Mouse (Mus musculus) retina, postnatal 7 days (tissue): Measurements from ENCODE around the gene Spsb4.
"Not testable (repeated sequence)": the region's sequence is repeated elsewhere in the genome, so short reads cannot be mapped to it uniquely, and the experiment has no call there.

Experiments
- DNase-seq: peaks from one replicate; pipeline ENCODE4 v3.0.0-alpha.2; 2012; ENCODE audit warnings: low read depth, low spot score

Spsb4 gene

GRCm38 (mm10) chr9:96954063-96954809 is 64.4 kb downstream of the Spsb4 start:
- DNase-seq = no peak

DNA sequence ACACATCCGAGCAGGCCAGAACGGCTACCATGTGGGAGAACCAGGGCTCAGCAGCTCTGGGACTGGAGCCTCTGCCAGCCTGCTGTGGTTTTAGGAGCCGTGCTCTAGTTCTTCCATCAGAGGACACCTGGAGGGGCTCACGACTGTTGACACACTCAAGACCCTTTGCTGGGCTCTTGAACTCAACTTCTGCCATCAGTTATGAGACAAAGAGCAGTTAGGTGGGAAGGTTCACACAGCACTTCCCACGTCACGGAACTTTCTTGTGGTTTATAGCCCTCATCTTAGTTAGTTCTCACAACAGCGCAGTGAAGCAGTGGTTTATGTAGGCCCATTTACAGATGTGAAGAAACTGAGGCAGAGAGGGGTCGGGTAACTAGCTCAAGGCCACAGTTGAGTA is 65.2 kb downstream of the Spsb4 start:
- no peak for DNase-seq

GRCm38 (mm10) chr9:96952310-96952975 is 66.2 kb downstream of the Spsb4 start:
- no peak for DNase-seq

GRCm38 (mm10) chr9:96949551-96949950 is 69.1 kb downstream of the Spsb4 start:
- DNase-seq = no peak

- no peak for DNase-seq
These were observed 70.1 kb downstream of the Spsb4 start for GRCm38 (mm10) chr9:96948546-96948945.

DNA sequence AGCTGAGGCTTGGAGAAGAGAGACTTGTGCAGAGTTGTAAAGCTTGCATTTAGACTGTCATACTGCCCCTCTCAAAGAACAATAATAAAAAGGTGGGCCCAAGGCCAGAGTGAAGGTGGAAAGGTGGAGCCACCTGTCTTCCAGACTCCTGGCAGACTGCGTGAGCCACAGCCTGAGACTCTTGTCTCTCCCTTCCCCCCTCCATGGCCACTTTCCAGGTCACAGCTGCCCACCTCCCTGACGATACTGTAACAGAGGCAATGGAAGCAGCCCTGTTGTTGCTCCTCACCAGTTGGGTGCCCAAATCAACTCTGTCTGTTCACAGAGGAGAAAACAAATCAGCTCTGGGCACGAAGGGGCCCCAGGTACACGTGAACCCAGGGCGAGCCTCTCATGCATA is 71.5 kb downstream of the Spsb4 start:
- DNase-seq = no peak

DNA sequence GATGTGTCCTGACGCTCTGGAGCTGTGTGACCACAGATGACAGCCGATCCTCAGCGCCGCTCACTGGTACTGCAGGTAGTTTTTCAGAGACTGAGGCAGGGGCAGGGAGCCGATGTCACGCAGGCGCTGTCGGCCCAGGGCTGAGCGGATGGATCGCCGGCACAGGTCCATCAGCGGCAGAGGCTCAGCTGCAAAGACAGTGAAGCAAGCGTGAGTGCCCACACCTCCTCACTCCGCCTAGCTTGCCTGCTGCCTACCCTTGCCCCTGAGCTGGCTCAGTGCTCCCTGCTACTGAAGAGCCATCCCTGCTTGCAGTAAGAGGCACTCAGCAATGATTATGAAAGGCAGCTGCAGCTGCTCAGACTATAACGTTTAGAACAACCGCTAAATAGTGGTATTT is 74.1 kb downstream of the Spsb4 start:
- no peak for DNase-seq

DNA sequence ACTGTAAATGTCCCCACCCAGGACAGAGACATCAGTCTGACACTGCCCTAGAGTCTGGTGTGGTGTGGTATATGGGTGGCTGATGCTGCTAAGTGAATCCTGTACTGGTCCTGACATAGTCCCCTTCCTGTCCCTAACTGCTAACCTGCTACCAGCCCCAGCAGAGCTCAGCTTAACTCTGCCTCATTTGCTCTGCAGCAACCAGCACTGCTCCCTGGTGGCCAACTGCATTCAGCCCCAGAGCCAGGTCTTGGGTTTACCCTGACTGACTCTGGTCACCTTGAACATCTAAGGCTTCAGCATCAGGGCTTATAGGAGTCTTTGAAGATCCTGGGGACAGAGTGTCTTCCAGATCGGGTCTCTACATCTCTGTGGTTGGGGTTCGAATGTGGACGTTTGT is 75.7 kb downstream of the Spsb4 start:
- DNase-seq = no peak

- DNase-seq = no peak
These were observed 79.8 kb downstream of the Spsb4 start for GRCm38 (mm10) chr9:96938887-96939286.

DNA sequence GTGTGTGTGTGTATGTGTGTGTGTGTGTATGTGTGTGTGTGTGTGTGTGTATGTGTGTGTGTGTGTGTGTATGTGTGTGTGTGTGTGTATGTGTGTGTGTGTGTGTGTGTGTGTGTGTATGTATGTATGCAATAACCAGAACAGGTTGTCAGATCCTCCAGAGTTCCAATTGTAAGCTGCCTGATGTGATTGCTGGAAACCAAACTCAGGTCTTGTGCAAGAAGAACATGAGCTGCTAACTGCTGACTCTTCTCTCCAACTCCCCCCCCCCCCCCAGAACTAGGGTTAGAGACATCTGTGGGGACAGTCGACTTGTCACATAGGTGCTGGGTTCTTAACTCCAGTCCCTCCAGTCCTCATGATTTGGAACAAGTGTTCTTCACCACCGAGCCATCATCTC is 82.2 kb downstream of the Spsb4 start:
- not testable (repeated sequence) for DNase-seq

GRCm38 (mm10) chr9:96935556-96936300 is 82.9 kb downstream of the Spsb4 start:
- DNase-seq = no peak

DNA sequence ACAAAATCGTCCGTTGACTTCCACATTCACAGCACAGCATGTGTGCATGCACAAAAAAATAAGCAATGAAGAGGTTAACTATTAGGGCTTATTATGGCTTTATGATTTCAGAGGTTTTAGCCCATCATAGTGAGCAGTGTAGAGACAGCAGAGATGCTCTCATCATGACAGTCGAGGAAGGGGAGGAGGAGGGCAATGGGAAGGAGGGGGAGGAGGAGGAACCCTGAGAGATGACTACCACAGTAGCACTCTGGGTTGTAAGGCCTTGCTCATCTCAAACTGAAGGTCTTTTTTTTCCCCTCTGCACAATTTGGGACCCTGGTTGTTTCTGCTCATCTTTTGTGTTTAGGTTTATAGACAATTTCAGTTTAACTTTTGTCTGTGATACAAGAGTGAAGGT is 83.8 kb downstream of the Spsb4 start:
- DNase-seq = no peak

- DNase-seq = no peak
These were observed 85.9 kb downstream of the Spsb4 start for GRCm38 (mm10) chr9:96932751-96933150.

DNA sequence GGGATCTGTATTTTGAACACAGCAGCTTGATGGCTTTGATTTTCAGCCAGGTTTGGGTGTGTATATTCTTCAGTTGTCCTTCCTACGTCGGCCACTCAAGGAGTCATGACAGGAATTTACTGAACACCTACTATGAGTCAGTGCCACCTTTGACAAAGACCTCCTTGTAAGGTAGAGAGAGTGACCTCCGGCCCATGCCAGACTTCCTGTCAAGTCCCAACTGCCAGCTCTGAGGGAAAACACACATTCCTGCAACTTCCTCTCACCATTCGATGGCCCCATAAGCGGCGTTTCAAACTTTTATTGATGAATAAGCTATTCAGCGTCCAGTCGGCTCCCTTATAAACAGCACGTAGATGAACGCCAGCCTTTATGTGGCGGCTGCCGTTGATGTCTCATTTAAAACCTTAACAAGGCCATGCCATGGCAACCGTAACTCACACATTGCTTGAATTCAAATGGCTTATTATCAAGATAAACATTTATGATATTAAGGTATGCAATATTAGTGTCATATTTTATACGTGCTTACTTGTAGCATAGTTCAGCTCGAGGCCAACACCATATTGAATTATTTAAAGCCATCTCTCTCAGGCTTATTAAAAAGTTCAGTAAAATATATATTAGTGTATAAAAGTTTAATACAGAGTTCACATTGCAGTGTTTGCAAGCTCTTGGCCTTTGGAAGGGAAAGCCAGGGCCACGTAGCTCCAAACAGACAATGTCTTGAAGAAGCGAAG is 94.9 kb downstream of the Spsb4 start:
- no peak for DNase-seq

DNA sequence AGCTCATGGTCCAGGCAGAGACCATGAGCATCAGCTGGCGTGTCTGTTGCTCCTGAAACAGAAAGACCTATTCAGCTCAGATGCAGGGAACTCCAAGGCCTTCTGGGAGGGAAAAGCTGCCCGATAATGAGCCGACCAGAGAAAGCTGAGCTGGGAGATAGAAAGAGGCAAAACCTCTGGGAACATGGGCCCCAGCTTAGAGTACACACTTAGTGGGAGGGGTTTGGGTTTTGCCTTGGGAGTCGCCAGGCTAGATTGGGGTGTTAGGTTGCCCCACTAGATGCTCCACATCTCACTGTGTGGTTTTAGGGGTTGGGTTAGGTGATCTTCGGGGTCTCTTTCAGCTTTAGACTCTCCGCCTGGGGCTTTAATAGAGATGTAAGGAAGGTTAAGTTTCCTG is 95.5 kb downstream of the Spsb4 start:
- DNase-seq = no peak

DNA sequence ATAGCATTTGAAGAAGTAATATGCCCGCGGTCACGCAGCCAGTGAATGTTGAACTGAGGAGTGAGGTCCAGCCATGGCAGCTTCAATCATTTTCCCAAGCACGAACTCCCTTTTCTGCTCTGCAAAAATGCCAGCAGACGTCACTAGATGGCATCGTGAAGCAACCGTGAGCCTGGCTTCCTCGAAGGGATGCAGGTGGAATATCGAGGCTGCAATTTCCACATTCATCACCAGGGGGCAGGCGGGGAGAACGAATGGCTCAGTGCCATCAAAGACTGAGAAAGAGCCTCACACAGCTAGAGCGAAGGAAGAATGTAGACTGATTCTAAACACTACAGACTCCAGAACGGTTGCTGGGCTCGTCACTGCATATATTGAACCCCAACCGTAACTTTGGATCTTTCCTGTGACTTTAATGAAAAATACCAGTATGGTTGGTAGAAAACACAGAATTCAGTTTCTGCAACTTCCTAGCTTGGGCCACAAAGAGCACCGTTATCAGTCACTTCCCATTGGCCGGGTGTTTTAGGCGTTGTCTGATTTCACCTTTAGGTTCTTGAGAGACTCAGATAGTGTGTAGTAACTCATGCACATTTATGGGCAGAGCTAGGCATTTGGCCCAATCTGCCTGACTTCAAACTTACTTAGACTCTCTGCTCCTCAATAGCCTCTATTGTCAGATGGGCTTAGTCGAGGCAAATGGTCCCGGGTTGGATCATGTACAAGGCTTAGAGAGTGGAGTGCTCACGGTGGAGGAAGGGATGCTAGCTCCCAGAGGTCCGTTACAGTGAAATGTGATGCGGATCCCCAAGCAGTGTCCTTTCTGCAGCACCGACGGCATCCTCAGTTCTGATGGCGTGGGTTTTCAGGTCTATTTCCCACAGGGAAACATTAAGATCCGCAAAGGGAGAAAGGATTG is 101.8 kb downstream of the Spsb4 start:
- DNase-seq = peak; percentile 92

GRCm38 (mm10) chr9:96916076-96916475 is 102.6 kb downstream of the Spsb4 start:
- no peak for DNase-seq

- no peak for DNase-seq
These were observed 103.8 kb downstream of the Spsb4 start for GRCm38 (mm10) chr9:96914851-96915250.

DNA sequence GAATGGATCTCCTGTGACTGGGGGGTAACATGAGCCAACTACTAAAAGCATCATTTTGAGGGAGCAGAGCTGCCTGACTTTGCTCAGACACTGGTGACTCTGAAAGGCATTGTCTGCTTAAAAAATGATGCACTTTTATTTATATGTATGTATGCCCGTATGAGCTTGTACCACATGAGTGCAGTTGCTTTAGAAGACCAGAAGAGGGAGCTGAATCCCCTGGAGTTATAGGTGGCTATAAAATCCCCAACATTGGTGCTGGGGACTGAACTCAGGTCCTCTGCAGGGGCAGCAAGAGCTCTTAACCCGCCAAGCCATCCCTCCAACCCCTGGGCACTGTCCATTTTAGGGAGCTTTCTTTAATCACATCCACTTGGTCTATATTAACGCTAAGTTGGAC is 104.6 kb downstream of the Spsb4 start:
- DNase-seq = no peak

DNA sequence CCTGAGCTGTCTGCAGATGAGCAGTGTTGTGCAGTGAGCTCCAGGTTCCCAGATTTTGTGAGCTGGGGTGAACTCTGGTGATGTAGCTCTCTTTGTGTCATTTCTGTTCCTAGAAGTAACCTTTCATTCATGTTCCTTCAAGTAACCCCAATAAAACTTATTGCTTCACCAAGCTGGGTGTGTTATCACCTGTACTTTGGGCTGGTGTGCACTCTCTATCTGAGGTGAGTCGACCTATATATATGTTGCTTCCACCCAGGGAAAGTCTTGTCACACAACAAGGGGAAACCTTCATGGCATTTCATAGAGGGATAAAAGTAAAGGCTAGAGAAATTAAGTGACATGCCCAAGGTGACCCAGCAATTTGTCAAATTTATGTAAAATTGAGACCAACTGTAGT is 109.1 kb downstream of the Spsb4 start:
- DNase-seq = no peak

DNA sequence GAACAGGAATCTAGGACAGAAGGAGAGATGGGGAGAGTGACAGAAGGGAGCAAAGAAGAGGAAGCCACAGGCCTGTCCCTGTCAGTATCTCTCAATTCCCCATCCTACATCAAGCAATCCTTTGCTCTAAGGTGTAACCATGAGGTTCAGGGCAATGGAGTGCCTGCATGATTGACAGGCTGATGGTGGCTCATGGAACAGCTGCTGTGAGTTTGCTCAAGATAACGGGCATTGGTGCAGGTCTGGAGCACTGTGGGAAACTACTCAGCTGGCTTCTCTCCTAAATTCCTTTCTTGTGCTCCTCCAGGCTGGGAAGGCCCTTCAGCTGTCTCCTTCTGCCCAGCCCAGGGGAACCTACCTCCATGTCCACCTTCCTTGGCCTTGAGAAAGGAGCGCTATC is 109.9 kb downstream of the Spsb4 start:
- DNase-seq = no peak
